Mouse (Mus musculus): ENCODE measurements around the gene I830077J02Rik.
A peak's percentile ranks its signal among the peaks of the same experiment; 100 is the strongest.

- TF ChIP-seq NELFE (IDR thresholded peaks at IDR 0.05; ENCODE audit: low read depth, low read length) (no peak), EP300 (IDR thresholded peaks at IDR 0.05; ENCODE audit: low read depth in 1 of 2, low read length in 2 of 2) (no peak), MAX (IDR thresholded peaks at IDR 0.05; ENCODE audit: low read length) (no peak), POLR2A (IDR thresholded peaks at IDR 0.05; ENCODE audit: control insufficient read depth in 1 of 2, insufficient read depth in 1 of 2, low read depth in 1 of 2, low read length in 2 of 2, poor library complexity in 1 of 2) (no peak; a peak in 1 of 4 replicates), TAL1 (IDR thresholded peaks at IDR 0.05; ENCODE audit: low read length) (no peak), CTCF (IDR thresholded peaks at IDR 0.05 in 2 of 3, conservative IDR thresholded peaks at IDR 0.05 in 1 of 3; ENCODE audit: control insufficient read depth in 1 of 3, insufficient read depth in 1 of 3, low read depth in 2 of 3, low read length in 3 of 3, poor library complexity in 1 of 3, severe bottlenecking in 1 of 3) (peak in 1 of 3 experiments; percentile 23; a peak in 1 of 6 replicates)
Measured at GRCm38 (mm10) chr3:105957235-105957634, 24.8 kb upstream of the I830077J02Rik start.

All from MEL (cell line).